ENCODE assay signal across 8 mouse cellular contexts in genomic region chr16:18811032-18811431, GRCm38 (mm10). TPM values are rescaled to one million over a fixed set of nuclear protein-coding genes. Genes with fewer than 3 reads are reported as not detected.
A peak's percentile ranks its signal among the peaks of the same experiment; 100 is the strongest.
DNase-seq lines count a peak whose midpoint lies in the region; ATAC-seq and TF ChIP-seq lines count a peak whose summit lies in the region.

No protein-coding gene starts in this region.

- H3K4me3 ChIP-seq in lung, embryonic 16.5 days (ENCODE audit: low read length) = peak overlapping the region; percentile 90
- peak overlapping the region; percentile 91 for H3K4me3 ChIP-seq in embryonic facial prominence, embryonic 10.5 days
- H3K4me3 ChIP-seq in intestine, embryonic 14.5 days (ENCODE audit: low read depth, low read length) = peak overlapping the region; percentile 78
- peak overlapping the region; percentile 87 for H3K4me3 ChIP-seq in midbrain, postnatal 0 days (ENCODE audit: low read depth, low read length)

- H3K4me1 ChIP-seq in lung, embryonic 16.5 days (replicated peaks; ENCODE audit: control insufficient read depth, insufficient read depth, low read length) = peaks cover 19% of the 10 kb centered on the region
- peaks cover 22% of the 10 kb centered on the region for H3K4me1 ChIP-seq in embryonic facial prominence, embryonic 10.5 days
- peaks cover 11% of the 10 kb centered on the region for H3K4me1 ChIP-seq in intestine, embryonic 14.5 days (replicated peaks; ENCODE audit: control insufficient read depth, insufficient read depth, low read length)
- peaks cover 10% of the 10 kb centered on the region for H3K4me1 ChIP-seq in midbrain, postnatal 0 days (ENCODE audit: insufficient read depth, low read length)

- intact Hi-C loops in gastrocnemius, postnatal 14 days (cut with DNase I; ENCODE audit: low total_unique reads) = no loop called here

- 2% methylated on average over 5 of the region's 5 CpGs for WGBS in lung, embryonic 16.5 days
- 9% methylated on average over 5 of the region's 5 CpGs for WGBS in embryonic facial prominence, embryonic 10.5 days
- 4% methylated on average over 5 of the region's 5 CpGs for WGBS in intestine, embryonic 14.5 days
- 8% methylated on average over 5 of the region's 5 CpGs for WGBS in midbrain, postnatal 0 days

- H3K27me3 ChIP-seq in lung, embryonic 16.5 days (ENCODE audit: control insufficient read depth, insufficient read depth, low read depth, low read length) = no peaks in the 10 kb centered on the region
- H3K27me3 ChIP-seq in embryonic facial prominence, embryonic 10.5 days (replicated peaks; ENCODE audit: low read depth, poor library complexity, severe bottlenecking) = no peaks in the 10 kb centered on the region
- H3K27me3 ChIP-seq in intestine, embryonic 14.5 days (replicated peaks; ENCODE audit: control insufficient read depth, insufficient read depth, low read length) = no peaks in the 10 kb centered on the region
- H3K27me3 ChIP-seq in midbrain, postnatal 0 days (ENCODE audit: insufficient read depth, low read length) = no peaks in the 10 kb centered on the region

- H3K9ac ChIP-seq in lung, embryonic 16.5 days (ENCODE audit: low read length) = peak overlapping the region; percentile 74
- H3K9ac ChIP-seq in intestine, embryonic 14.5 days (ENCODE audit: low read length) = peak overlapping the region; percentile 85
- H3K9ac ChIP-seq in midbrain, postnatal 0 days (replicated peaks; ENCODE audit: low read length, poor library complexity, severe bottlenecking) = no peak overlapping the region

- peaks cover 20% of the 10 kb centered on the region for H3K36me3 ChIP-seq in lung, embryonic 16.5 days (ENCODE audit: control insufficient read depth, insufficient read depth, low read length)
- H3K36me3 ChIP-seq in embryonic facial prominence, embryonic 10.5 days (replicated peaks) = peaks cover 58% of the 10 kb centered on the region
- H3K36me3 ChIP-seq in intestine, embryonic 14.5 days (ENCODE audit: control insufficient read depth, insufficient read depth, low read length) = peaks cover 50% of the 10 kb centered on the region
- peaks cover 8% of the 10 kb centered on the region; the same call in 1 of the 2 replicates for H3K36me3 ChIP-seq in midbrain, postnatal 0 days (ENCODE audit: insufficient read depth, low read length)

- ATAC-seq in lung, embryonic 16.5 days (ENCODE audit: low read depth) = no peak; the same call in 1 of the 2 replicates
- peak; percentile 17 for ATAC-seq in intestine, embryonic 14.5 days (replicated peaks; ENCODE audit: low FRiP score, low TSS enrichment, low read depth)
- peak; percentile 4; the same call in 1 of the 2 replicates for ATAC-seq in midbrain, postnatal 0 days (ENCODE audit: low FRiP score)

- peak overlapping the region; percentile 72 for H3K4me2 ChIP-seq in lung, embryonic 16.5 days (ENCODE audit: low read depth, low read length)
- H3K4me2 ChIP-seq in intestine, embryonic 14.5 days (ENCODE audit: low read length) = peak overlapping the region; percentile 80
- H3K4me2 ChIP-seq in midbrain, postnatal 0 days (ENCODE audit: low read depth, low read length, poor library complexity, severe bottlenecking) = peak overlapping the region; percentile 88

- no peak for TF ChIP-seq CTCF in midbrain, postnatal 0 days (IDR thresholded peaks at IDR 0.05)

- DNase-seq in lung, postnatal 4 days = no peak
- DNase-seq in embryonic facial prominence, embryonic 10.5 days (ENCODE audit: low spot score) = no peak
- DNase-seq in intestine, embryonic 14.5 days (ENCODE audit: low spot score) = peak; percentile 55
- DNase-seq in midbrain, postnatal 0 days (ENCODE audit: low spot score) = no peak
- no peak for DNase-seq in gastrocnemius, postnatal 14 days
- no peak for DNase-seq in right cerebral cortex, postnatal 14 days
- no peak for DNase-seq in cerebellum, adult 8-10 months

- H3K9me3 ChIP-seq in lung, embryonic 16.5 days (ENCODE audit: control insufficient read depth, low read length) = no peaks in the 10 kb centered on the region
- no peaks in the 10 kb centered on the region for H3K9me3 ChIP-seq in embryonic facial prominence, embryonic 10.5 days
- no peaks in the 10 kb centered on the region for H3K9me3 ChIP-seq in intestine, embryonic 14.5 days (ENCODE audit: control insufficient read depth, low read length)
- H3K9me3 ChIP-seq in midbrain, postnatal 0 days (ENCODE audit: low read length) = no peaks in the 10 kb centered on the region

- H3K27ac ChIP-seq in lung, embryonic 16.5 days (ENCODE audit: low read length) = peak overlapping the region; percentile 18
- peak overlapping the region; percentile 88 for H3K27ac ChIP-seq in embryonic facial prominence, embryonic 10.5 days (replicated peaks)
- peak overlapping the region; percentile 25; the same call in 1 of the 2 replicates for H3K27ac ChIP-seq in intestine, embryonic 14.5 days (ENCODE audit: low read depth)
- H3K27ac ChIP-seq in midbrain, postnatal 0 days (ENCODE audit: low read depth, low read length) = no peak overlapping the region

RNA-seq across cellular contexts. Expression of gene Ufd1, which starts 0.5 kb away (rescaled TPM):
- 89.9 and 91.4 TPM in 2 replicates for polyA plus RNA-seq in lung, embryonic 16.5 days (2015; fragmentation: Nextera tagmentation; extraction: Ambion mirVana)
- 103 and 107 TPM in 2 replicates for polyA plus RNA-seq in embryonic facial prominence, embryonic 10.5 days (2016; fragmentation: Nextera tagmentation; extraction: Ambion mirVana)
- polyA plus RNA-seq in intestine, embryonic 14.5 days (2014; fragmentation: Nextera tagmentation; extraction: Ambion mirVana) = 62.3 and 74.9 TPM in 2 replicates
- total RNA-seq in midbrain, postnatal 0 days (2014; rRNA removed) = 58.1 and 60.9 TPM in 2 replicates
- 115 and 116 TPM in 2 replicates for polyA plus RNA-seq in midbrain, postnatal 0 days (2015; fragmentation: Nextera tagmentation; extraction: Ambion mirVana)
- 10 to 100 TPM; 44.4 to 48.9 TPM for total RNA-seq in gastrocnemius, postnatal 14 days (2021)

RNA-seq across cellular contexts. Expression of gene Cdc45, which starts 0.8 kb away (rescaled TPM):
- 48.7 TPM in 2 replicates for polyA plus RNA-seq in lung, embryonic 16.5 days (2015; fragmentation: Nextera tagmentation; extraction: Ambion mirVana)
- 73.8 and 77.3 TPM in 2 replicates for polyA plus RNA-seq in embryonic facial prominence, embryonic 10.5 days (2016; fragmentation: Nextera tagmentation; extraction: Ambion mirVana)
- 48.0 and 51.2 TPM in 2 replicates for polyA plus RNA-seq in intestine, embryonic 14.5 days (2014; fragmentation: Nextera tagmentation; extraction: Ambion mirVana)
- total RNA-seq in midbrain, postnatal 0 days (2014; rRNA removed) = 3.3 and 4.8 TPM in 2 replicates
- 2.8 and 3.0 TPM in 2 replicates for polyA plus RNA-seq in midbrain, postnatal 0 days (2015; fragmentation: Nextera tagmentation; extraction: Ambion mirVana)
- total RNA-seq in gastrocnemius, postnatal 14 days (2021) = 1 to 10 TPM; 2.4 to 2.6 TPM

RNA-seq across cellular contexts. Expression of gene 2510002D24Rik, which starts 25.3 kb away (rescaled TPM):
- polyA plus RNA-seq in lung, embryonic 16.5 days (2015; fragmentation: Nextera tagmentation; extraction: Ambion mirVana) = 34.5 and 40.4 TPM in 2 replicates
- 32.6 and 34.9 TPM in 2 replicates for polyA plus RNA-seq in embryonic facial prominence, embryonic 10.5 days (2016; fragmentation: Nextera tagmentation; extraction: Ambion mirVana)
- polyA plus RNA-seq in intestine, embryonic 14.5 days (2014; fragmentation: Nextera tagmentation; extraction: Ambion mirVana) = 41.1 and 42.9 TPM in 2 replicates
- total RNA-seq in midbrain, postnatal 0 days (2014; rRNA removed) = 23.1 and 32.8 TPM in 2 replicates
- polyA plus RNA-seq in midbrain, postnatal 0 days (2015; fragmentation: Nextera tagmentation; extraction: Ambion mirVana) = 47.2 and 55.4 TPM in 2 replicates
- 10 to 100 TPM; 13.8 to 14.3 TPM for total RNA-seq in gastrocnemius, postnatal 14 days (2021)

RNA-seq across cellular contexts. Expression of gene Gm28539, which starts 25.4 kb away (rescaled TPM):
- not detected in 2 replicates for polyA plus RNA-seq in lung, embryonic 16.5 days (2015; fragmentation: Nextera tagmentation; extraction: Ambion mirVana)
- polyA plus RNA-seq in embryonic facial prominence, embryonic 10.5 days (2016; fragmentation: Nextera tagmentation; extraction: Ambion mirVana) = not detected in 2 replicates
- not detected in 2 replicates for polyA plus RNA-seq in intestine, embryonic 14.5 days (2014; fragmentation: Nextera tagmentation; extraction: Ambion mirVana)
- total RNA-seq in midbrain, postnatal 0 days (2014; rRNA removed) = not detected in 2 replicates
- polyA plus RNA-seq in midbrain, postnatal 0 days (2015; fragmentation: Nextera tagmentation; extraction: Ambion mirVana) = 0.17 and 0.27 TPM in 2 replicates
- total RNA-seq in gastrocnemius, postnatal 14 days (2021) = 1 to 10 TPM; 1.3 to 2.1 TPM

RNA-seq across cellular contexts. Expression of gene Cldn5, which starts 34.4 kb away (rescaled TPM):
- polyA plus RNA-seq in lung, embryonic 16.5 days (2015; fragmentation: Nextera tagmentation; extraction: Ambion mirVana) = 130 and 134 TPM in 2 replicates
- polyA plus RNA-seq in embryonic facial prominence, embryonic 10.5 days (2016; fragmentation: Nextera tagmentation; extraction: Ambion mirVana) = 20.0 and 22.0 TPM in 2 replicates
- polyA plus RNA-seq in intestine, embryonic 14.5 days (2014; fragmentation: Nextera tagmentation; extraction: Ambion mirVana) = 21.9 and 24.8 TPM in 2 replicates
- 139 and 181 TPM in 2 replicates for total RNA-seq in midbrain, postnatal 0 days (2014; rRNA removed)
- polyA plus RNA-seq in midbrain, postnatal 0 days (2015; fragmentation: Nextera tagmentation; extraction: Ambion mirVana) = 115 and 137 TPM in 2 replicates
- 10 to 100 TPM; 31.4 to 38.9 TPM for total RNA-seq in gastrocnemius, postnatal 14 days (2021)

Comparison
In these comparisons a context has a peak if more than half of its experiments do, and no peak if none do; other contexts are left out.
1. RNA of gene Cdc45, which starts 0.8 kb away (polyA plus RNA-seq): 73.8 to 77.3 TPM in embryonic facial prominence, embryonic 10.5 days, 48.7 TPM in lung, embryonic 16.5 days and 48.0 to 51.2 TPM in intestine, embryonic 14.5 days; 2.8 to 3.0 TPM in midbrain, postnatal 0 days; every median in the first group is over 10 times any median in the second.
2. Peak in every context shown above with its lines, with median percentiles within 50 percentile points of each other: H3K4me2 ChIP-seq and H3K4me3 ChIP-seq.